Mouse (Mus musculus): Measurements from ENCODE around the gene Mknk1. TPM values are rescaled to one million over a fixed set of nuclear protein-coding genes. Genes with fewer than 3 reads are reported as not detected.

The Mknk1 gene
- polyA plus RNA-seq, 1 experiment from 2014 or later = 12.8 TPM

DNA sequence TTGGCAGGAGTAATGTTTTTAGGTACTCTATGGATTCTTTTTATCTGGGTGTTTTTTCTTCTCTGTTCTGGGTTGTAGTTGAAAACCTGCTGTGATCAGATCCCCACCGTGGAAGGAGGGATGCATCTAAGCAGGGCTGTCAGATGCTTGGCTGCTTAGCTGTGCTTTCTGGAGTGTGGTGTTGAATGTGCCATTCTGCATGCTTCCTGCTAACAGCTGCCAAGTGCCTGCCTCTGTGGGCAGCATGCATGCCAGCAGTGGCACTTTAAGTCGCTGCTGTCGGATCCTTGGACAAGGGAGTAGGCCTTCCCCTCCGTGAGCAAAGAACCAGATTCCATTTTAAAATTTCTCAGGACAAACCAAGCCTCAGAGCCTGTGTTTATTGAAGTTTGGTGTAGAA lies 16.6 kb downstream of the Mknk1 start:
- Histone ChIP-seq H3K4me3 (ENCODE audit: low read depth, low read length) (no peak overlapping the region), H3K36me3 (ENCODE audit: control insufficient read depth, insufficient read depth) (peaks cover 63% of the 10 kb centered on the region), H3K9ac (ENCODE audit: low read depth, low read length) (no peak overlapping the region), H3K27me3 (replicated peaks; ENCODE audit: control insufficient read depth, insufficient read depth, low read length) (no peaks in the 10 kb centered on the region), H3K4me2 (replicated peaks; ENCODE audit: low read depth) (no peak overlapping the region), H3K4me1 (replicated peaks; ENCODE audit: control insufficient read depth, insufficient read depth, low read length) (no peaks in the 10 kb centered on the region), H3K9me3 (ENCODE audit: control insufficient read depth) (no peaks in the 10 kb centered on the region), H3K27ac (ENCODE audit: low read depth, low read length) (no peak overlapping the region)
- 78% methylated on average over 4 of the region's 4 CpGs for WGBS
- no peak for ATAC-seq
- TF ChIP-seq CTCF (IDR thresholded peaks at IDR 0.05; ENCODE audit: low read depth) = no peak

DNA sequence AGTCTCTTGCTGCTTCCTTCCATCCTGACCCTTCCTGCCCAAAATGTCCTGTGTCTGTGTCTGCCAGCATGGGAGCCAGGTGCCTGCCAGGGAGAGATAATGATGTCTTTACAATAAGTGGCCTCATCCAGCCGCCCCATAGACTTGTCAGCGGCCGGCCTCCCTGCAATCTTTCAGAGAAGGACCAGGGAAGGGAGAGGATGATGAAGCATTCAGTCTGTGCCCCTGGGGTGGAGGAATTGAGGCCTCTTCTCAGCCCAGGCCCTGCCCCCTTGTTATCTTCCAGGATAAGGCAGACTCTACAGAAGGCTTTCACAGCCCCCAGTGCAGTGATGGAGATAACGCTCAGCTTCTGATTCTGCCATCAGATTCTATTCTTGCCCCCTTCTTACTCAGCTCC lies 17.3 kb downstream of the Mknk1 start:
- H3K4me2 ChIP-seq (replicated peaks; ENCODE audit: low read depth) = no peak overlapping the region
- no peak overlapping the region for H3K9ac ChIP-seq (ENCODE audit: low read depth, low read length)
- WGBS = 86% methylated on average over 4 of the region's 4 CpGs
- no peak overlapping the region for H3K4me3 ChIP-seq (ENCODE audit: low read depth, low read length)
- no peaks in the 10 kb centered on the region for H3K27me3 ChIP-seq (replicated peaks; ENCODE audit: control insufficient read depth, insufficient read depth, low read length)
- H3K36me3 ChIP-seq (ENCODE audit: control insufficient read depth, insufficient read depth) = peaks cover 61% of the 10 kb centered on the region
- no peaks in the 10 kb centered on the region for H3K4me1 ChIP-seq (replicated peaks; ENCODE audit: control insufficient read depth, insufficient read depth, low read length)
- no peaks in the 10 kb centered on the region for H3K9me3 ChIP-seq (ENCODE audit: control insufficient read depth)
- no peak overlapping the region for H3K27ac ChIP-seq (ENCODE audit: low read depth, low read length)
- ATAC-seq = no peak
- TF ChIP-seq CTCF (IDR thresholded peaks at IDR 0.05; ENCODE audit: low read depth) = no peak

DNA sequence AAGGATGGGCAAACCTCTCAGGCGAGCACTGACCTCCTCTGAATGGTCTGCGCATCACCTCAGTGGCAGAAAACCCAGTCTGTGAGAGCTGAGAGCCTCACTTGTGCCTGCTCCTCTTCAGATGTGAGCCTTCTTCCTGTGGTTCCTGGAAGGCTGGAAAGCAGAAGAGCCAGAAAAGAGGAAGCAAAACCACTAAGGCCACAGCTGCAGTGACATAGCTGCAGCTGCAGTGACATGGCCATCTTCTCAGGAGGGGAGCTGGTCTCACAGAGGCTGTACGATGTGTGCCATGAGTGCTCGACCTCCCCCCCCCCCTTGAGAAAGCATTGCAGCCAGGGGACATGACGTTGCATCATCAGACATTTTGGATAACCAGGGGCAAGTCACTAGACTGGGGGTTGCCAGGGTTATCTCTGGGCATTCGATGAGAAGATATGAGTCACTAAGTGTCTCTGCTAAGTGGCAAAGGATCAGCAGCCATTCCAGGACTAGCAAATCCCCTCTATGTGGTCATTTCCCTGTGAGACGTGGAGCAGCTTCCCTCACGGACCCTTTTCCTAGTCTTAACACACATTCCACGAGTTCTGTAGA lies 18.4 kb downstream of the Mknk1 start:
- no peak for TF ChIP-seq CTCF (IDR thresholded peaks at IDR 0.05; ENCODE audit: low read depth)
- no peak for ATAC-seq
- no peak overlapping the region for H3K4me3 ChIP-seq (ENCODE audit: low read depth, low read length)
- H3K9ac ChIP-seq (ENCODE audit: low read depth, low read length) = no peak overlapping the region
- no peaks in the 10 kb centered on the region for H3K4me1 ChIP-seq (replicated peaks; ENCODE audit: control insufficient read depth, insufficient read depth, low read length)
- H3K27ac ChIP-seq (ENCODE audit: low read depth, low read length) = no peak overlapping the region
- no peak overlapping the region for H3K4me2 ChIP-seq (replicated peaks; ENCODE audit: low read depth)
- no peaks in the 10 kb centered on the region for H3K27me3 ChIP-seq (replicated peaks; ENCODE audit: control insufficient read depth, insufficient read depth, low read length)
- H3K36me3 ChIP-seq (ENCODE audit: control insufficient read depth, insufficient read depth) = peaks cover 60% of the 10 kb centered on the region
- WGBS = 81% methylated on average over 9 of the region's 9 CpGs
- H3K9me3 ChIP-seq (ENCODE audit: control insufficient read depth) = no peaks in the 10 kb centered on the region

DNA sequence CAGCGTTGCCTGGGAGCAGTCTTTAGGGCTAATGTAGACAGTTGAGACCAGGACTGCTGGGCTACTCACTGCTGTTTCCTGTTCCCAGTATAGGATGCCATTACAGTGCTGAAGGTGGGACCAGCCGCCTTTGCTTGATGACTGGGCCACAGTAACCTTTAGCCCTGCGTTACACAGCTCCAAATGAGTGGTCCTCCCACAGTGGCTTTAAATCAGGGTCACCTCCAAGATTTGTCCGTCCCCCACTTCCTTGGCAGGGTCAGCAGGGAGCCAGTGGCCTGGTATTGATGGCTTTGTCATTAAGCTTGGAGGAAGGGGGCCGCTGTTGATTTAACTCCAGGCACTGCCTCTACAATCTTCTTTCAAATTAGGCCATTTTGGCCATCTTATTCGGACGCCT lies 24.4 kb downstream of the Mknk1 start:
- Histone ChIP-seq H3K4me1 (replicated peaks; ENCODE audit: control insufficient read depth, insufficient read depth, low read length) (no peaks in the 10 kb centered on the region), H3K4me3 (ENCODE audit: low read depth, low read length) (no peak overlapping the region), H3K9me3 (ENCODE audit: control insufficient read depth) (no peaks in the 10 kb centered on the region), H3K27me3 (replicated peaks; ENCODE audit: control insufficient read depth, insufficient read depth, low read length) (no peaks in the 10 kb centered on the region), H3K4me2 (replicated peaks; ENCODE audit: low read depth) (no peak overlapping the region), H3K27ac (ENCODE audit: low read depth, low read length) (no peak overlapping the region), H3K9ac (ENCODE audit: low read depth, low read length) (no peak overlapping the region), H3K36me3 (ENCODE audit: control insufficient read depth, insufficient read depth) (peaks cover 53% of the 10 kb centered on the region)
- no peak for TF ChIP-seq CTCF (IDR thresholded peaks at IDR 0.05; ENCODE audit: low read depth)
- WGBS = 78% methylated on average over 7 of the region's 7 CpGs
- ATAC-seq = no peak

DNA sequence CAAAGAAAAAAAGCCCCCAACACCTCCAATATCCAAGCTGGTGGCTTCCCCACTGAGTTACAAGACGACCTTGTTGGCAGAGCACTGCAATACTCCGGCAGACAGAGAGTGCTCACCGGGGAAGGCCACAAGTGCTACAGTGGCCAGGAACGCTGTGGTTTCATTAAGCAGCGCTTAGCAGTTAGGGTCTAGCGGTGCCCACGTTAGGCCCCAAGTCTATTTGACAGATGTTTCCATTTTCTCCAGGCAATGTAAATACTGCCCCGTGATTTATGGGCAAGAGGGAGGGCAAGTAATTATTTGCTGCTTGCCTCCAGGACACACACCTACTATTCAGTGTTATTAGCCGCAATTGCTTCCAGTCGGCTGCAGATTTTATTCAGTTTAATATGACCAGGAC lies 24.9 kb downstream of the Mknk1 start:
- Histone ChIP-seq H3K4me2 (replicated peaks; ENCODE audit: low read depth) (no peak overlapping the region), H3K27ac (ENCODE audit: low read depth, low read length) (no peak overlapping the region), H3K4me1 (replicated peaks; ENCODE audit: control insufficient read depth, insufficient read depth, low read length) (no peaks in the 10 kb centered on the region), H3K9ac (ENCODE audit: low read depth, low read length) (no peak overlapping the region), H3K27me3 (replicated peaks; ENCODE audit: control insufficient read depth, insufficient read depth, low read length) (no peaks in the 10 kb centered on the region), H3K4me3 (ENCODE audit: low read depth, low read length) (no peak overlapping the region), H3K36me3 (ENCODE audit: control insufficient read depth, insufficient read depth) (peaks cover 50% of the 10 kb centered on the region), H3K9me3 (ENCODE audit: control insufficient read depth) (no peaks in the 10 kb centered on the region)
- TF ChIP-seq CTCF (IDR thresholded peaks at IDR 0.05; ENCODE audit: low read depth) = no peak
- 39% methylated on average over 10 of the region's 10 CpGs for WGBS
- ATAC-seq = no peak

DNA sequence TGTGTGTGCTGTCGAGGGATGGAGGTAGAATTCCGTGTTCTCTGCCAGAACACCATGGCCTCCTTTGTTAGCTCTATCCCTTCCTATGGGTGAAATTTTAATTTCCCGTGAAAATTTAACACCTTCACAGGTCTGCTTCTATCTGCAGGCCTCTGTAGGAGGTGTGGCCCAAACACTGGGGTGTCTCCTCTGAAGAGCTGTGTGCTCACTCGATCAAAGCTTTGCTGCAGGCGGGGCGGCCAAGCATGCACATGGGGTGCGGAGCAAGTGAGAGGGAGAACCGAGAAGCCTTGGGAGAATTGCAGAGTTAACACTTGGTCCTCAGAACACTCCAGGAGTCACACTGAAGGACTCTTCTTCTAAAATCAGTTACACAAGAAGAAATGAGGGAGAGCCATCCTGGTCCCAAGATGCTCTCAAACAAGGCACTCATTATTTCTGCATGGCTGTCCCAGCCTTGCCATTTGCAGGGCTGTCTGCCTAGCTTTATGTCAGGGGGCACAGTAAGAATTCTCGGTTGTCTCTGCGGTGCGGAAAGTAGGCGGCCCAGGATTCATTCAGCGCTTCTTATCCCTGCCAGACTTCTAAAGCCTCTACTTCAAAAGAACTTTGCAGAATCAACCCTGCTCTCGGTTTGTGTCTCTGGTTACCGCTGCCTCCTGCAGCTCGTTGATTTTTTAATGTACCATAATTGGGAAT lies 30.7 kb downstream of the Mknk1 start:
- H3K27ac ChIP-seq (ENCODE audit: low read depth, low read length) = no peak overlapping the region
- no peak for TF ChIP-seq CTCF (IDR thresholded peaks at IDR 0.05; ENCODE audit: low read depth)
- no peak overlapping the region for H3K4me2 ChIP-seq (replicated peaks; ENCODE audit: low read depth)
- H3K4me1 ChIP-seq (replicated peaks; ENCODE audit: control insufficient read depth, insufficient read depth, low read length) = no peaks in the 10 kb centered on the region
- H3K4me3 ChIP-seq (ENCODE audit: low read depth, low read length) = no peak overlapping the region
- WGBS = 67% methylated on average over 16 of the region's 16 CpGs
- ATAC-seq = no peak
- H3K9ac ChIP-seq (ENCODE audit: low read depth, low read length) = no peak overlapping the region
- H3K27me3 ChIP-seq (replicated peaks; ENCODE audit: control insufficient read depth, insufficient read depth, low read length) = no peaks in the 10 kb centered on the region
- H3K9me3 ChIP-seq (ENCODE audit: control insufficient read depth) = no peaks in the 10 kb centered on the region
- peaks cover 55% of the 10 kb centered on the region for H3K36me3 ChIP-seq (ENCODE audit: control insufficient read depth, insufficient read depth)

Measured in intestine, postnatal 0 days (tissue).